Mouse (Mus musculus): ENCODE data around the gene Hoxa10. TPM values are rescaled to one million over a fixed set of nuclear protein-coding genes. Genes with fewer than 3 reads are reported as not detected.
A peak's percentile ranks its signal among the peaks of the same experiment; 100 is the strongest.

Gene Hoxa10
- polyA plus RNA-seq, 1 experiment from 2014 or later, result 0.20 TPM

DNA sequence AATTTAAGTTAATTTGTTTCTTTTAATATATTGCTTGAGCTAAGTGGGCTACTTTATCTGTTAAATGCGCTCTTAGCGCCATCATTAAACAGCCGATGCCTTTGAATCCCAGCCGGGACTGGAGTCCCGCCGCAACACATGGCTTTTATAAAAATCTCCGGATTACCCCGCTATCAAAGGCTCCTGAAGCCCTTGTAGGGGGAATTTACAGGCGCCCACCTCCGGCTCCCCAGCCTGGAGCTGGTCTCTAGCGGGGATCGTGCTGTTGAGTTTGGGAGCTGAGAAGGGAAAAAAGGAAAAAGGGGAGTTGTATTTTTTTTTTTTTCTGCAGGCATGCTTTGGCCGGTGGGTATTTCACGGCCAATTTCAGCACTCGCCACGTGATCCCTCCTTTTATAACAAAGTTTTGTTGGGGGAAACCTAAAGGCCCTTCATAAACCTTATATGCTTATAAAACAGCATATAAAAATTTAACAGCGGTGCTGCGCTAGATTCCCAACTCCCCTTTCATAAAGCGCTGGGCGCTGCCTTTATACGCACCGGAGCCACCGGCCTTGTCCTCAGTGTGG lies 3.9 kb upstream of the Hoxa10 start:
- Histone ChIP-seq H3K27me3 (ENCODE audit: control insufficient read depth, insufficient read depth, low read length) (peaks cover 97% of the 10 kb centered on the region), H3K4me2 (peak overlapping the region; percentile 27; the same call in 1 of the 2 replicates), H3K27ac (ENCODE audit: low read depth, low read length) (no peak overlapping the region), H3K9ac (ENCODE audit: low read depth, low read length) (no peak overlapping the region), H3K9me3 (replicated peaks; ENCODE audit: control insufficient read depth, low read length) (no peaks in the 10 kb centered on the region), H3K4me3 (ENCODE audit: low read depth, low read length) (peak overlapping the region; percentile 25), H3K4me1 (ENCODE audit: control insufficient read depth, insufficient read depth, low read length) (peaks cover 5% of the 10 kb centered on the region; the same call in 1 of the 2 replicates), H3K36me3 (ENCODE audit: control insufficient read depth, insufficient read depth, low read length) (no peaks in the 10 kb centered on the region)
- WGBS (ENCODE audit: insufficient replicate concordance), result 2% methylated on average over 23 of the region's 23 CpGs
- ATAC-seq (replicated peaks; ENCODE audit: insufficient number of reproducible peaks, low FRiP score, low TSS enrichment), result no peak

DNA sequence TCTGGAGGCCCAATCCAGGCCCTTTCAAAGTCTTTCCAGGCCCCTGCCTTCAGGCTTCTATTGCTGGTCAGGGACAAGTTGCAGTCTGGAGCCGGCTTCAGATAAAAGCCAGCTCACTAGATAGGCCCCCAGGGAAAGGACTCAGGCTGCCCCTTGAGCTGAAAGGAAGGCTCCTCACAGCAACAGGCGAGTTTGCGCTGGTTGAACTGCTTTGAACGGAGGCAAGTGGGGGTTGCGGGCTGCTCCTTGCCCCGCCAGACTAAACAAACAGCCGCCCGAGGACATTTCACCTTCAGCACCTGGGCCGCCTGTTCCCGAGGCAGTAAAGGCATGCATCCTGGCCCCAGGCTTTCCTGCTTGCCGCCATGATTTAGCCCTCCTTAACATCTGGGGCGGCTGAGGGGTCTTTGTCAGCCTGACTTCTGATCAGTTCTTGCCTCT lies 3.0 kb upstream of the Hoxa10 start:
- H3K4me2 ChIP-seq, result no peak overlapping the region
- no peak overlapping the region for H3K4me3 ChIP-seq (ENCODE audit: low read depth, low read length)
- H3K4me1 ChIP-seq (ENCODE audit: control insufficient read depth, insufficient read depth, low read length), result peaks cover 5% of the 10 kb centered on the region; the same call in 1 of the 2 replicates
- H3K9ac ChIP-seq (ENCODE audit: low read depth, low read length), result no peak overlapping the region
- WGBS (ENCODE audit: insufficient replicate concordance), result 1% methylated on average over 12 of the region's 12 CpGs
- peaks cover 94% of the 10 kb centered on the region for H3K27me3 ChIP-seq (ENCODE audit: control insufficient read depth, insufficient read depth, low read length)
- H3K27ac ChIP-seq (ENCODE audit: low read depth, low read length), result no peak overlapping the region
- no peaks in the 10 kb centered on the region for H3K9me3 ChIP-seq (replicated peaks; ENCODE audit: control insufficient read depth, low read length)
- no peaks in the 10 kb centered on the region for H3K36me3 ChIP-seq (ENCODE audit: control insufficient read depth, insufficient read depth, low read length)
- no peak for ATAC-seq (replicated peaks; ENCODE audit: insufficient number of reproducible peaks, low FRiP score, low TSS enrichment)

DNA sequence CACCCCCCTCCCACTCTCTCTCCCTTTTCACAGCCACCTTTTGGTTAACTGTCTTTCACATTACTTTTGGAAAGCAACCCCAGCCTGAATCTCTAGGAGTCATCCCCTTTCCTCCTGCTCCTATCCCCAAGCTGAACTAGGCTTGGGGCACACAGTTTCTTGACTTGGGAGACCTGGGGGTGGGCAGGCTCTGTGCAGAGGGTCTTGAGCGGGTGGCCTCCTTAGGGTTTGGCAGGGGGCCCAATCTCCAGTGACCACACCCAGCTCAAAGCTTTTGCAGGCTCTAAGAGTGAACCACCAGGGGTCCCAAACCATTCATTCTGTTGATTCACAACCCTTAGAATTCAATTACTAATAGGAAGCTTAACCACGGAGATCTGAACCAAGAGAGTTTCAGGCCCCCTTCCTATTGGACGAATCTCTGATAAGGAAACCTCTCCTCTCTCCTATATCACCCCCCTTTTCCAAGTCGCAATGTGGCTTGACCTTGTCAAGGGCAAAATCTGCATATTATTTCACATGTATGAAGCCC lies 2.2 kb upstream of the Hoxa10 start:
- Histone ChIP-seq H3K4me2 (no peak overlapping the region), H3K4me3 (ENCODE audit: low read depth, low read length) (no peak overlapping the region), H3K27me3 (ENCODE audit: control insufficient read depth, insufficient read depth, low read length) (peaks cover 90% of the 10 kb centered on the region), H3K9me3 (replicated peaks; ENCODE audit: control insufficient read depth, low read length) (no peaks in the 10 kb centered on the region), H3K36me3 (ENCODE audit: control insufficient read depth, insufficient read depth, low read length) (no peaks in the 10 kb centered on the region), H3K27ac (ENCODE audit: low read depth, low read length) (no peak overlapping the region), H3K9ac (ENCODE audit: low read depth, low read length) (no peak overlapping the region), H3K4me1 (ENCODE audit: control insufficient read depth, insufficient read depth, low read length) (peaks cover 5% of the 10 kb centered on the region; the same call in 1 of the 2 replicates)
- WGBS (ENCODE audit: insufficient replicate concordance), result 5% methylated on average over 4 of the region's 4 CpGs
- no peak for ATAC-seq (replicated peaks; ENCODE audit: insufficient number of reproducible peaks, low FRiP score, low TSS enrichment)

DNA sequence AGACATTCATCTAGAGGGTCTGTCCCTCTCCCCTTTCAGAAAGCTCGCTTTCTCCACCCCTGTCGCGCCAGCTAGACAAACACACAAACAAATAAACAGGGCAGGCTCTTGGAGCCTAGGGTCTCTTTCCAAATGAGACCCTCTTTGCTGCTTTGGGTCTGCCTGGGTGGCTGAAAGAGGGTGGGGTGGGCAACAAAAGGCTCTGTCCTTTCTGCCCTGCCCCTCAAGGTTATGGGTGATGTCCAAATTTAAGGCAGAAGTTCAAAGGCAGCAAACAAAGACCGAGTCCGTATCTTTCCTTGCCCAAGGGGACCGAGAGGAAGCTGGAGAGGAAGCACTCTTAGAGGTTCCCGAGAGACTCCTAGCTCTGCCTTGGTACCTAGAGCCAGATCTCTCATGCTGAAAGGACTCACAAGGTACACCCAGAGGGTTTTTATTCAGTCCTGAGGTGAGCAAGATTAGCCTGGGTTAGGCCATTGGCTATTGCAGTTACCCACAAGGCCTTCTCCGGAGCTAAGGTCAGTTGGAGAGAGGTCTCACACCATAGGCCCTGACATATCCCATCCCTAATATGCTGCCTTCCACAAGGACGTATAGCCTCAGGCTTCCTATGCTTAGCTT lies 457 bp upstream of the Hoxa10 start:
- no peak overlapping the region for H3K4me3 ChIP-seq (ENCODE audit: low read depth, low read length)
- no peaks in the 10 kb centered on the region for H3K36me3 ChIP-seq (ENCODE audit: control insufficient read depth, insufficient read depth, low read length)
- no peak overlapping the region for H3K27ac ChIP-seq (ENCODE audit: low read depth, low read length)
- no peak for ATAC-seq (replicated peaks; ENCODE audit: insufficient number of reproducible peaks, low FRiP score, low TSS enrichment)
- H3K27me3 ChIP-seq (ENCODE audit: control insufficient read depth, insufficient read depth, low read length), result peaks cover 92% of the 10 kb centered on the region
- H3K4me1 ChIP-seq (ENCODE audit: control insufficient read depth, insufficient read depth, low read length), result peaks cover 5% of the 10 kb centered on the region; the same call in 1 of the 2 replicates
- no peak overlapping the region for H3K9ac ChIP-seq (ENCODE audit: low read depth, low read length)
- H3K9me3 ChIP-seq (replicated peaks; ENCODE audit: control insufficient read depth, low read length), result no peaks in the 10 kb centered on the region
- no peak overlapping the region for H3K4me2 ChIP-seq
- 1% methylated on average over 9 of the region's 9 CpGs for WGBS (ENCODE audit: insufficient replicate concordance)

DNA sequence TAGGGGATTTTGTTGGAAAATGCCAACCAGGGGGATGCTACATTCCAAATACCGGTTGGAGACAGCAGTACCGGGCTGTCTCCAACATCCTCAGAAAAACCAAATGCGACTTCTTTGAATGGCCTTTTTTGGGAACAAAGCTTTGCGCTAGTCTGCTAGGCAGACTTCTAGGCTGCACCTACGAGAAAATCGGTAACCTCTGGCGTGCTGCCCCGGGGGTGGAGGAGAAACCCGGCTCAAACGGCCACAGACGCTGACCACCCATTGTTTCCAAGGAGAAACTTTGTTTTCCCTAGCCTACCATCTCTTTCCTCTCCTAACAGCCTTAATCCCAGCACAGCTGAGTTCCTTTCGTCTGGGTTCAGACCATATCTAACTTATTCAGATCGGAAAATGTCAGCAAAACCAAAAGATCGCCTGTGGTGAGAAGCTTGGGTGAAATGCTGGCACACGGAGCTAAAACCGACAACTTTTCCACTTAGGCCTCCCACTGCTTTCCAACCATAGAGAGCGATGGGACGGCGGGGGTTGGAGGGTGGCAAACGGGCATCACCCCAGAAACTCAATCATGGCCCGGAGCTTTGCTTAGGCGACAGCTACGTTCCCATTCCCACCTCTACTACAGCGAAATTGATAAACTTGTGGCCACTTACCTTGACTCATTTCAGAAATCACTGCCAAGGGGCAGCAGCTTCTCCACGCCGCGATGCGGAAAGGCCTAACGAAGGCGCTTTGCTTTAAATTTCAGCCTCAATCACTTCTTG lies 847 bp downstream of the Hoxa10 start:
- H3K27me3 ChIP-seq (ENCODE audit: control insufficient read depth, insufficient read depth, low read length), result peaks cover 92% of the 10 kb centered on the region
- no peak overlapping the region for H3K27ac ChIP-seq (ENCODE audit: low read depth, low read length)
- no peaks in the 10 kb centered on the region for H3K9me3 ChIP-seq (replicated peaks; ENCODE audit: control insufficient read depth, low read length)
- 1% methylated on average over 30 of the region's 30 CpGs for WGBS (ENCODE audit: insufficient replicate concordance)
- H3K4me2 ChIP-seq, result peak overlapping the region; percentile 22
- no peak for ATAC-seq (replicated peaks; ENCODE audit: insufficient number of reproducible peaks, low FRiP score, low TSS enrichment)
- H3K36me3 ChIP-seq (ENCODE audit: control insufficient read depth, insufficient read depth, low read length), result no peaks in the 10 kb centered on the region
- no peaks in the 10 kb centered on the region for H3K4me1 ChIP-seq (ENCODE audit: control insufficient read depth, insufficient read depth, low read length)
- peak overlapping the region; percentile 15; the same call in 1 of the 2 replicates for H3K4me3 ChIP-seq (ENCODE audit: low read depth, low read length)
- no peak overlapping the region for H3K9ac ChIP-seq (ENCODE audit: low read depth, low read length)

DNA sequence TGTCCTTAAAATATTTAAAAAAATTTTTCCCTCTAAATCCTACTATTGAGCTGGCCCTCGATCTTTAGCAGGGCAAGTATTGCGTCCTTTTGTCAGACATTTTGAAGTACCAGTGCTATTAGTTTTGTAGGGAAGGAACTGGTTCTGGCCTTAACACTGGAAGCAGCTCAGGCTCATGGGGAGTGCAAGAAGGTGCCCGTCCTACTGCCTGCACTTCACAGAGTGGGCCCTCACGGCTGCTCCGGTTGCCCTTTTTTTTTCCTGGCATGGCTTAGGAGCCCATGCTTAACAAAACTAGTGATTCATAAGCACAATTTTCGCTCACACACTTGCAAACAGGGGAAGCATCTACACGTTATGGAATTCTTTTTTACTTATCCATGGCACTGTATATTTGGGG lies 1.7 kb downstream of the Hoxa10 start:
- 3% methylated on average over 7 of the region's 7 CpGs for WGBS (ENCODE audit: insufficient replicate concordance)
- H3K9me3 ChIP-seq (replicated peaks; ENCODE audit: control insufficient read depth, low read length), result no peaks in the 10 kb centered on the region
- no peak overlapping the region for H3K4me3 ChIP-seq (ENCODE audit: low read depth, low read length)
- no peak overlapping the region for H3K9ac ChIP-seq (ENCODE audit: low read depth, low read length)
- no peak overlapping the region for H3K27ac ChIP-seq (ENCODE audit: low read depth, low read length)
- ATAC-seq (replicated peaks; ENCODE audit: insufficient number of reproducible peaks, low FRiP score, low TSS enrichment), result no peak
- peaks cover 92% of the 10 kb centered on the region for H3K27me3 ChIP-seq (ENCODE audit: control insufficient read depth, insufficient read depth, low read length)
- no peak overlapping the region for H3K4me2 ChIP-seq
- no peaks in the 10 kb centered on the region for H3K36me3 ChIP-seq (ENCODE audit: control insufficient read depth, insufficient read depth, low read length)
- H3K4me1 ChIP-seq (ENCODE audit: control insufficient read depth, insufficient read depth, low read length), result 0 out of 2 replicates have a peak, but pooled peaks cover 3% of the 10 kb centered on the region

DNA sequence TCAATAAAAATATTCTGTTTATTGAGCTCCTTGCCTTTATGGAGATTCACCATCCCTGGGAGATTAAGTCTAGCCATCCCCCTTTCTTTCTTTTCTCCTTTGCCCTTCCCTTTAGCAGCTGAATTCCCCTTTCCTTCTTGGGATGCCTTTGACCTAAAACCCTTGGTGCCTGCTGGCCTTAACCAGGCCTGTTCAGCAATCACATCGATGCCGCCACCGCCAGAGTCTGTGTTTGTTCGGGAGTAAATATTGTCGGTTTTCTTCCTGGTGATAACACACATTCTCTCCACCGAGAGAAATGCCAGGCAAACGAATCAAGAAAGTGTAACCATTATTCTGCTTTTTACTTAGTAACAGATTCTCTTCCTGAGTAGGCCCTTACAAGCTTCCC lies 2.5 kb downstream of the Hoxa10 start:
- 2% methylated on average over 7 of the region's 7 CpGs for WGBS (ENCODE audit: insufficient replicate concordance)
- H3K9ac ChIP-seq (ENCODE audit: low read depth, low read length), result no peak overlapping the region
- no peaks in the 10 kb centered on the region for H3K36me3 ChIP-seq (ENCODE audit: control insufficient read depth, insufficient read depth, low read length)
- no peak overlapping the region for H3K4me3 ChIP-seq (ENCODE audit: low read depth, low read length)
- no peak overlapping the region for H3K4me2 ChIP-seq
- 0 out of 2 replicates have a peak, but pooled peaks cover 3% of the 10 kb centered on the region for H3K4me1 ChIP-seq (ENCODE audit: control insufficient read depth, insufficient read depth, low read length)
- H3K27ac ChIP-seq (ENCODE audit: low read depth, low read length), result no peak overlapping the region
- H3K9me3 ChIP-seq (replicated peaks; ENCODE audit: control insufficient read depth, low read length), result no peaks in the 10 kb centered on the region
- ATAC-seq (replicated peaks; ENCODE audit: insufficient number of reproducible peaks, low FRiP score, low TSS enrichment), result no peak
- peaks cover 92% of the 10 kb centered on the region for H3K27me3 ChIP-seq (ENCODE audit: control insufficient read depth, insufficient read depth, low read length)

DNA sequence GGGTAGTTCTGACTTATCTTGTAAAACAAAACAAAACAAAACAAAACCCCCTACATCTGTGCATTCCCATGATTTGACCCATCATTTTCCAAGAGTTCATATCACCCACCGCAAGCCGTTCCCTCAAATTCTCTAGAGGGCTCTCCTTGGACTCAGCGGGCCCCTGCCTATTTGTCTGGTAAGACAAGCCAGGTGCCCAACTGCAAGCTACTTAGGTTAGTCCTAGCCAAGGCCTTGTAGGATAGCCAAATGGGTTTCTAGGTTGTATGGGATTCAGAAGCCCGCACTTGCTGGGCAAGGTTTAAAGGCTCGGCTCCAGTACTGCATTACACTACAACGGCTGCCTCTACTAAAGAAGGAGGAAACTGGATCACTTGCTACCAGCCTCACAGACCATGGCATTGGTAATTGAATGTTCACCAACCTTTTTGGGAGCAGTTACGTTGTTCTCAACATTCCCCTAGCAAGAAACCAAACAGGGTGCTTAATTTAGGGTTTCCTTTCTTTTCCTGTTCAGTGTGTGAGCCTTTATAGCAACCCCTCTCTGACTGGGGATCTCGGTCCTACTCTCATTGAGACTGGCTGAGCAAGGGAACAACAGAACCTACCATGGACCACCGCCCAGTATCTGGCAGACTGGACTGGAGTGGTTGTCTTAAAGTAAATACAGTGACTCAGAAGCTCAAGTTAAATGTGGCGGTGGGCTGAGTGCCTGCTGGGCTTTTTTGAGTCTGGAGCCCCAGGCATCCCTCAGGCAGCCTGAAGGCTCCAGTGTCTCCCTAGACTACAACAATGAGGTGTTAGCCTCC lies 3.1 kb downstream of the Hoxa10 start:
- Histone ChIP-seq H3K27ac (ENCODE audit: low read depth, low read length) (no peak overlapping the region), H3K4me3 (ENCODE audit: low read depth, low read length) (no peak overlapping the region), H3K4me1 (ENCODE audit: control insufficient read depth, insufficient read depth, low read length) (0 out of 2 replicates have a peak, but pooled peaks cover 3% of the 10 kb centered on the region), H3K27me3 (ENCODE audit: control insufficient read depth, insufficient read depth, low read length) (peaks cover 92% of the 10 kb centered on the region), H3K4me2 (no peak overlapping the region), H3K9ac (ENCODE audit: low read depth, low read length) (no peak overlapping the region), H3K36me3 (ENCODE audit: control insufficient read depth, insufficient read depth, low read length) (no peaks in the 10 kb centered on the region), H3K9me3 (replicated peaks; ENCODE audit: control insufficient read depth, low read length) (no peaks in the 10 kb centered on the region)
- WGBS (ENCODE audit: insufficient replicate concordance), result 8% methylated on average over 10 of the region's 10 CpGs
- no peak for ATAC-seq (replicated peaks; ENCODE audit: insufficient number of reproducible peaks, low FRiP score, low TSS enrichment)

Measured in heart, embryonic 11.5 days (tissue).